Mouse (Mus musculus) stomach, adult 2 months (tissue): ENCODE data around the gene Agtr1a. TPM values are rescaled to one million over a fixed set of nuclear protein-coding genes. Genes with fewer than 3 reads are reported as not detected.

Source experiments
- polyA plus RNA-seq: library from polyadenylated mRNA; depleted of rRNA; stranded (reverse); fragments of >200 nt; gene quantifications from 2 replicates; pipeline ENCODE4 v1.2.3, GENCODE M21; 2012; rRNA removed

The Agtr1a gene
- polyA plus RNA-seq, result 1.00 and 1.4 TPM in 2 replicates

DNA sequence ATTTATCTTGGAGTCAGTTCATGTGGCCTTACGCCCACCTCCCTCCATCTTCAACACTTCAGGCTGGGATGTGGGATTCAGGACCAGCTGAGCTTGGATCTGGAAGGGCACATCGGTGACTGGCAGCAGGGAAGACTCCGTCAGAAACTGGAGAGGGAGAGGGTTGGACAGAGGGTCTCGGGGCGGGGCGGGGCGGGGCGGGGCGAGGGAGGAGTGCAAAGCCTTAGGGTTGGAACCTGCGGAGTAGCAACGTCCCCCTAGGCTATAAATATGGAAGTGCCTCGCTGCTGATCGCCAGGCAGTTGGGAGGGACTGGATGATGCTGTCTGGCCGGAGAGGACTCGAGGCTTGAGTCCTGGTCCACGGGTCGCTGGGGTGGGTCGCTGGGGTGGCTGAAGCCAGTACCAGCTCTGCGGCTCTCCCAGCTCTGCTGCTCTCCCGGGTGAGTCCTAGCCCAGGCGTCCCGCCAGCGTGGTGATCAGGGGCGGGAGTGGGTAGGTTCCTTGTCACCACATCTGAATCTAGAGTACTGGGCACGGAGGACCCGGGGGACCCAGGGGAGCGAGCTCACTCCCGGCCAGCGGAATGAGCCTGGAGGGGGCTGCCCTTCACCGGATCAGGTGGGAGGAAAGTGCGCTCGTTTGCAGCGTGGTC lies at the start of gene Agtr1a:
Agtr1a (plus strand) TSS at position 294 of the 654 bp plus-strand sequence.

Other genes starting within 250 kb of the Agtr1a start
- 49.2 and 60.8 TPM in 2 replicates for gene Mboat1, start 200.0 kb upstream of the Agtr1a start, polyA plus RNA-seq
- 216 and 445 TPM in 2 replicates for gene Uqcrfs1, start 208.9 kb downstream of the Agtr1a start, polyA plus RNA-seq